Mouse (Mus musculus) left cerebral cortex, postnatal 4 days (tissue): ENCODE results near the gene Gm29776. TPM values are rescaled to one million over a fixed set of nuclear protein-coding genes. Genes with fewer than 3 reads are reported as not detected.

Experiments used
- DNase-seq: peaks from one replicate; pipeline ENCODE4 v3.0.0-alpha.2; 2022
- intact Hi-C: fragments of 180-260 bp; cut with DNase I; formaldehyde crosslinking; loops from one replicate; pipeline ENCODE4 v1.15.1; 2025
- total RNA-seq, 2 experiments: library from RNA; stranded (reverse); gene quantifications; 2 replicates each; pipeline ENCODE4 v1.2.3; 2021

Gm29776 gene
- total RNA-seq, 2 experiments from 2014 or later: not detected

- intact Hi-C loops: no loop called here
These were observed 14.2 kb upstream of the Gm29776 start for GRCm38 (mm10) chr14:54712861-54713260.

GRCm38 (mm10) chr14:54712074-54712473, 13.4 kb upstream of the Gm29776 start, which contains the start of gene Cebpe:
TSS of gene Cebpe (minus strand) at chr14:54712174.
- intact Hi-C loops: no loop called here
- DNase-seq: no peak

More at GRCm38 (mm10) chr14:54712861-54713260, 14.2 kb upstream of the Gm29776 start:
- DNase-seq: no peak

- intact Hi-C loops: loop anchor here (10.0 kb wide), 1 partner anchor 296 kb away; no protein-coding TSS in a partner anchor
- DNase-seq: no peak
These were observed 10.4 kb upstream of the Gm29776 start for GRCm38 (mm10) chr14:54709054-54709453.

DNA sequence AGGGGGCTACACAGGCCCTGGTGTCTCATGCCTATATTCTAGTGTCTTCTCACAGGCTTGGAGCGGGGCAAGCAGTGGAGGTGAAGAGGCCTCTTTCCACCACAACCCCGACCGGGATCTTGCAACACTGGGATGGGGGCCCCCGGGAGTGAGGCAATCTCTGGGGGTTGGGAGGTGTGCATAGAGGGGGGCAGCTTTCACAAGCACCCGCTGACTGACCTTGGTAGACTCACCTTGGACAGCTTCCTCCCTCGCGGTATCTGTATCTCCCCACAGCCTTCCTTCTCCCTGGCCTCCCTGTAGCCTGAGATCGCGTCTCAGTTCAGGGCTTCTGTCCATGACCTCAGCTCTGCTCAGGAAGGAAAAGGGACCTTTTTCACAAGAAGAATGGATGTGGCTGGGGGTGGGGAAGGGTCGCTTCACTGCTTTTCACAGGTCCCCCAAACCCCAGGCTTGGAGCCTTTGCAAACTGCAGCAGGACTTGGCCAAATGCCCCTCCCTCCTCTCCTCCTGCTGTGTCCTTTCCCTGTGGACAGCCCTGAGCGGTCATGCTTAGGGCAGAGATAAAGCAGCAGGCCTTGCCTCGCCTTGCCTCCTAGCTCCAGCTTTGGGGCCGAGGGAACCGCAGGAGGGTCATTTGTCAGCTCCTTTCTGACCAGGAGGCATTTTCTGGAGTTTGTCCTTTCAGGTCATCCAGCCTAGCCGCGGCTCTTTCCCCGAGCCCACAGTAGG, 8.1 kb upstream of the Gm29776 start:
- DNase-seq: no peak
- intact Hi-C loops: loop anchor here (10.0 kb wide), 1 partner anchor 298 kb away; no protein-coding TSS in a partner anchor

- intact Hi-C loops: loop anchor here (10.0 kb wide), 1 partner anchor 299 kb away; no protein-coding TSS in a partner anchor
- DNase-seq: no peak
These were observed 7.2 kb upstream of the Gm29776 start for GRCm38 (mm10) chr14:54705844-54706243.

DNA sequence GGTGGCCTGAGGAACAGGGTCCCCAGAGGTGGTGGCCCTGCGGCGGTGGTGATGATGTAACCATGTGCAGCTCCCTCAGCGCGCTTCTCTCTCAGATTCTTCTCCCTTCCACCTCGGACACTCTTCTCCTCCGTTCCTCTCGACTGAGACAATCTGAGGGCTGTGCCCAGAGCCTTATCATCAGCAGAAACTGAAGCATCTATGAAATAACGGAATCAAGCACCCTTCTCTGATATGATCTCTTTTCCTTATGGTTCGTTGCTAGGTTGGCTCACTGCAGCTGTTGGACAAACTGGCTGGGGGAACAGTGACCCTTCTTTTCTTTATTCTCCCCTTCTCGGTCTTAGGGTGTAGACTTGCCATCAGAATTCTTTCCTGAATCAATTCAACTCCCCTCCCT, 4.6 kb upstream of the Gm29776 start:
- no peak for DNase-seq
- intact Hi-C loops: loop anchor here (10.0 kb wide), 1 partner anchor 302 kb away; no protein-coding TSS in a partner anchor

DNA sequence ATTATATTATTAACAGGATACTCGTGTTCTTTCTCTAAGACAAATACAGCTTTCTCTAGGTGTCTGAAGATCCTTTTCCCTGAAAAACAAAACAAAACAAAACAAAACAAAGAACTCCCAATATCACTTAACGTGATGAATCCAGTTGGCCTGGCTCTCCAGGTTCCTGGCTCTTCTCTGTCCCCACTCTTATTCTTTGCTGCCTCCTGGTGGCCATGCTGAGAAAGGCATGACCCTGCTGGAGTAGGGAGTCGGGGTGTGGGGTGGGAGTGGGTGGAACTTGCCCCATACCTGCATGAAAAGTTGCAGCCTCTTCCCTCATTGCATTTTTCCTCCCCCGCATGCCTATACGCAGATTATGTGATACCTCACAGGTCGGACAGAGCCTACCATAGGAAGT, 2.7 kb upstream of the Gm29776 start:
- intact Hi-C loops: loop anchor here (10.0 kb wide), 1 partner anchor 304 kb away; no protein-coding TSS in a partner anchor
- peak; percentile 77 for DNase-seq

DNA sequence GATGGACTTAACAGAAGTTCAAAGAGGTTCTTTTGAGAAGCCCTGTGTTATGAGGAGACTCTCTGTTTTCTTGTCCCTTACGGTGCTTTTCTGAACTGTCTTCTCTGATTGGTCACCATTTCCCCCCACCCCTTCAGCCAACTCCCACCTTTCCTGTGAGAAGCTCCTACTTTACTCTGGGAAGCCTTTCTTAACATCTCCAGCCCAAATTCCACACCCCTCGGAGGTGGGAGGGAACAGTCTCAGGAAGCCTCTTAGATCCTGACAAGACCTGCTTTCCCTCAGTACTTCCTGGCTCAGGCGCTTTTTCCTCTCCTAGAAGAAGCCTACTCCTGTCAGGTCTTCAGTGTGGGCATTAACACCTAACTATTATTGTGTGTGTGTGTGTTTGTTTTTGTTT, 953 bp upstream of the Gm29776 start:
- DNase-seq: no peak
- intact Hi-C loops: no loop called here

DNA sequence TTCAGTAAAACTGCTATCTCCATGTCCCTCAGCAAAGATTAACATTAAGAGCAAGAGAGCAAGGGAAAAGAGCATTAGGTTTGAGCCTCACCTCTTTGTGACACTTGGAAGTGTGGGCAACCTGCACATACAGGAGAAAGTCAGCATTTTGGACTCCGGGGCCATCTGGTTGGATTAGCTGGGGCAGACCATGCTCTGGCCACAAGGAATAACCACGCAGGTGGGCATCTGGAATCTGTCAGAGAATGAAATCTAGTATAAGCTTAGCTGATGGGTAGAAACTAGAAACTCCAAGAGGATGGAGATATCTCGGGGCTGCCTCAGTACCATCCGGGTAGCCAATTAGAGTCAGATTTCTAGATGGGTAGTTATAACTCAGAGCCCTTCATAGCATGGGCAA, 1.9 kb downstream of the Gm29776 start:
- no peak for DNase-seq
- intact Hi-C loops: no loop called here

DNA sequence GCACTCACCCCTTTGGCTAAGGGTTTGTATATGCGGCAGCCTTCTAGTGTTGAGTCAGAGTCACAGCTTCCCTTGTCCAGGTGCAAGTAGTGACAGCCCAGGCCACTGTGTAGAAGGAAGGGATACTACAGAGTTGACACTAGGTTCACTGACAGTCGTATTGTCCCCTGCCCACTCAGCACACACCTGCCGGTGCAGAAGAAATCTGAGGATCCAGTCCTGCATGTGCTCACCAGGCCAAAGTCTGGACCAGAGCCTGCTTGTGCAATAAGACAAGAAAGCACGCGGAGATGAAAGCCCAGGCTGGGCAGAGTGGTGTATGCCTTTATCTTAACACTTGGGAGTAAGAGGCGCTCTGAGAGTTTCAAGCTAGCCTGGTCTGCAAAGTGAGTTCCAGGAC, 3.6 kb downstream of the Gm29776 start:
- no peak for DNase-seq
- intact Hi-C loops: no loop called here

GRCm38 (mm10) chr14:54687251-54687650, 11.4 kb downstream of the Gm29776 start:
- no peak for DNase-seq
- intact Hi-C loops: no loop called here

GRCm38 (mm10) chr14:54686522-54687143, 12.0 kb downstream of the Gm29776 start, which contains the start of gene Acin1:
TSS of gene Acin1 (minus strand) at chr14:54686931.
- DNase-seq: peak; percentile 100
- intact Hi-C loops: no loop called here

DNA sequence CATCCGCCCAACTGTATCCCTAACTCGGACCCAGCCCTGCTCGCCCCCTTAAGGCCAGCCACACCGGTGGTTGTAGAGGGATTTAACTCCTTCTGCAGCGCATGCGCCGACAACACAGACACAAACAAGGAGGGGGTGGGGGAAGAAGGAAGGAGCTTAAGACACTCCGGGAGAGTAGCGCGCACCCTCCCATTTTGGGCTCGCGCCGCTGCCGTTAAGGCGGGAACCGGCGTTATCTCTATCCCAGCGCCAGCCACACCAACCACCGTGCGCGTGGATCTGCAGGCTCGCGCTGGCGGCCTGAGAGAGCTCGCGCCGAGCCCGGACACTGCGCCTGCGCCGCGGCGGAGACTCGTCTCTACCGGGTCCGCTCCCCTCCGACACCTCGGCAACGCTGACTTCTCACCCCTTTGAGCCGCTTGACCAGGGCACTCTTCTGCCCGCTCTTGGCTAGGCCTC, 12.5 kb downstream of the Gm29776 start, which contains the start of gene 1700123O20Rik:
Gene 1700123O20Rik (plus strand): TSS at position 154 of the 459 bp plus-strand sequence.
- DNase-seq: peak; percentile 85
- intact Hi-C loops: no loop called here

DNA sequence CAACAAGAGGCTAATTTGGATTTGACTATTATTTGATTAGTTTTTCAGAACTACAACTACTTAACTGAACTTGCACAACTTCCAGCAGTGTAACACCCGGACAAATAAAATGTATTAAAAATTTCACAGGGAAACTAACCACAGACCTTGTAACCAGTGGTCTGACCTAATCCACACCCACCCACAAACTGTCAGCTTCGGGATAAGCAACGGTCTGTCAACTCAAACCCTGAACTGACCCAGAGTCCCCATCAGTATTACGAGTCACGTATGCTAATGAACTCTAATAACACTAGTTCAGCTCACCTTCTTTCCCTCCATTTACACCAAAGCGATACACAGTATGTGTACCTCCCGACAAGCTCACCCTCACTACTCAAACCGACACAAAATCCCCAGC, 13.2 kb downstream of the Gm29776 start:
- no peak for DNase-seq
- intact Hi-C loops: no loop called here

DNA sequence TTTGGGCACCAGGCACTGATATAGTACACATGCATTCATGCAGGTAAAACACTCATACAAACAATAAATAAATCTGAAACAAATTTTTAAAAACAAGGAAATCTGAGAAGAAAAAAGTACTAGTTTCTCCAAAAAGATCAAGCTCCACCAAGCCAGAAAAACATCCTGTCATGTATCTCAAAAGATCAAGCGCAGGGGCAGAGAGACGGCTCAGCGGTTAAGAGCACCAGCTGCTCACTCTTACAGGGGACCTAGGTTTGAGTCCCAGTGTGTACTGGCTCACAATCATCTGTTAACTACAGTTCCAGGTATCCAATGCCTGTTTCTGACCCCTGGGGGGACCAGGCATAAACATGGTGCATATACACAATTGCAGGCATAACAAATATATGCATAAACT, 16.2 kb downstream of the Gm29776 start:
- no peak for DNase-seq
- intact Hi-C loops: no loop called here

DNA sequence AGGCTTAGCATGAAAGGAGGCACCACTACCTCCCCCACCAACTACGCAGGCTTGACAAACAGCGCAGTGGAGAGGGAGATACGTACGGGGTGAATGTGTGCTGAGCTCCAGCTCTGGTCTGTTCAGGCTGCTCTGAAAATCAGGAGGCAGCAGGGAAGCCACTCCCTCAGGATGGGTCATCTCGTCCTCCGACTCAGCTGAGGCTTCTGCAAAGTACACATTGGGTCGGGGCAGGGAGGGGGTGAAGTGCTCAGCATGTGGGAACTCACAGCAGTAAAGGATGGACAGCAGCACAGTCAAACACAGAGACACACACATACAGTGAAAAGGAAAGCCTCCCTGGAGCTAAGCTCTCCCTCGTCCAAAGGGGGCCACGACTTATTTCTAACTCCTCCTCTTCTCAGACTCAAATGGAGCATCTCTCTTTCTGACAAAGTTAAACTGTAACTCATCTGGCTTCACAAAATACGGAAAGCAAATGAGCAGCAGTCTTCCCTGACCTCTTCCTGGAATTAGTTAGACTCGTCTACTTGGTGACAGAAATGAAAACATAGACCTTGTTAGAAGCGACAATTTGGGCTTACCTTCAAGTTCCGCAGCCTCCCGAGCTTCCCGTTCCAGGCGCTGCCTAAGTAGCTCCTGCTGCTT, 19.9 kb downstream of the Gm29776 start:
- intact Hi-C loops: no loop called here
- DNase-seq: no peak

DNA sequence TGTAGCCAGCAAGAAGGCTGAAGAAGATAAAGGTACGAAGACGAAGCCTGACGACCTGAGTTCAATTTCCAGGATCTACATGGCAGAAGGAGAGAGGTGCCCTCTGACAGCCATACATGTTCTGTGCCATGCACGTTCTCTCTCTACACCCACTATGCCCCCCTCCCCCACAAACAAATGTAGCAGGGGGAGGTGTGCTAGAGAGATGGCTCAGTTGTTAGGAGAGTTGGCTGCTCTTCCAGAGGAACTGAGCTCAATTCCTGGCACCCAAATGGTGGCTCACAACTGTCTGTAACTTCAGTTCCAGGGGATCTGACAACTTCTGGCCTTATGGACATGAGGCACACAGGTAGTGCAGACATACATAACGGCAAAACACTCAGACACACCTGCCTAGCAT, 22.3 kb downstream of the Gm29776 start:
- no peak for DNase-seq
- intact Hi-C loops: no loop called here

DNA sequence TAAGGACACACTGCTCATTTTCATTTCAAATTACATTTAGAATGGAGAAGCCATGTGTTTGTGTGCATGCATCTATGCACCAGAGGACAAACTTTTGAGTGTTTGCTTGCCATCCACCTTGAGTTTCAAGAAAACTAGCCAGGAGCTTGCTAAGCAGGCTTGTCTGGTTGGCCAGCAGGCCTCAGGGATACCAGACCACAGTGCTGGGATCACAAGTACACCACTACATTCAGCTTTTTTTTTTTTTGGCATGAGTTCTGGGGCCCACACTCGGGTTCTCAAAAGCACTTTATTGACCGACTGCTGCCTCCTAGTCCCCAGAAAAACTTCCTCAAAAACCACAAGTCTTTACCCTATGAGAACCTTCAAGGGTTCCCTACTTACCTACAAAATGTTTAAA, 24.3 kb downstream of the Gm29776 start:
- DNase-seq: no peak

DNA sequence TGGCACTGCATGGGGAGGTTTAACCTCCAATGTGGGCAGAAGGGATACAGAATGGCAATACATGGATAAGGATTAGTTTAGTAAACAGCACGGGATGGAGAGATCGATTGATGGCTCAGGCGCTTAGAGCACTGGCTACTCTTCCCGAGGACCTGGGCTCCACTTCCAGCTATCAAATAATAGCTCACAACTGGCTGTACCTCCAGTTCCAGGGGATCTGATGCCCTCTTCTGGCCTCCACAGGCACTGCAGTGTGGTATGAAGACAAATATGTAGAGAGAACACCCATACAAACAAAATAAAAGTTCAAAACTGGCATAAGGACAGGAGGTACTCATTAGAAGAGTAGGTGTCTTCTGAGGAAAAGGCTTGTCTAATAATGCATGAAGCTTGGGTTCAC, 29.3 kb downstream of the Gm29776 start:
- peak; percentile 40 for DNase-seq
- intact Hi-C loops: no loop called here

More for the DNA sequence above, 24.3 kb downstream of the Gm29776 start:
- intact Hi-C loops: no loop called here

- DNase-seq: no peak
- intact Hi-C loops: no loop called here
These were observed 34.0 kb downstream of the Gm29776 start for GRCm38 (mm10) chr14:54664477-54665222.
